Mouse (Mus musculus): Measurements from ENCODE around the gene Sft2d2. TPM values are rescaled to one million over a fixed set of nuclear protein-coding genes. Genes with fewer than 3 reads are reported as not detected.

Gene Sft2d2
- polyA plus RNA-seq (2015; fragmentation: Nextera tagmentation; extraction: Ambion mirVana) = 19.3 and 20.3 TPM in 2 replicates

- peaks cover 4% of the 10 kb centered on the region; the same call in 1 of the 2 replicates for H3K36me3 ChIP-seq (ENCODE audit: insufficient read depth, low read length)
- H3K9me3 ChIP-seq (ENCODE audit: low read length) = no peaks in the 10 kb centered on the region
- H3K4me1 ChIP-seq (ENCODE audit: insufficient read depth, low read depth, low read length) = peaks cover 8% of the 10 kb centered on the region; the same call in 1 of the 2 replicates
- DNase-seq (ENCODE audit: low spot score) (peak; percentile 96), ATAC-seq (peak; percentile 95)
- under 1% methylated on average over 62 of the region's 69 CpGs for WGBS
- TF ChIP-seq EP300 (IDR thresholded peaks at IDR 0.05) (no peak), CTCF (IDR thresholded peaks at IDR 0.05) (peak; percentile 66)
- peak within 1 kb of the TSS; percentile 68 for H3K4me3 ChIP-seq (ENCODE audit: low read depth, low read length)
- H3K27me3 ChIP-seq (replicated peaks; ENCODE audit: insufficient read depth, low read length) = no peaks in the 10 kb centered on the region
- H3K9ac ChIP-seq (replicated peaks; ENCODE audit: low read depth) = peak within 1 kb of the TSS; percentile 62
- peak within 1 kb of the TSS; percentile 85 for H3K27ac ChIP-seq (ENCODE audit: low read length)
- peak within 1 kb of the TSS; percentile 70 for H3K4me2 ChIP-seq (replicated peaks; ENCODE audit: low read depth, low read length)
These were observed at the start of gene Sft2d2 for GRCm38 (mm10) chr1:165193880-165194661. Gene Sft2d2 (minus strand): TSS chr1:165194438.

- peak; percentile 99 for DNase-seq (ENCODE audit: low spot score)
- WGBS = under 1% methylated on average over 74 of the region's 76 CpGs
- Histone ChIP-seq H3K27me3 (replicated peaks; ENCODE audit: insufficient read depth, low read length) (no peaks in the 10 kb centered on the region), H3K27ac (ENCODE audit: low read length) (peak within 1 kb of the TSS; percentile 85), H3K36me3 (ENCODE audit: insufficient read depth, low read length) (no peaks in the 10 kb centered on the region), H3K9ac (replicated peaks; ENCODE audit: low read depth) (peak within 1 kb of the TSS; percentile 77), H3K4me3 (ENCODE audit: low read depth, low read length) (peak within 1 kb of the TSS; percentile 76), H3K4me2 (replicated peaks; ENCODE audit: low read depth, low read length) (peak within 1 kb of the TSS; percentile 85), H3K4me1 (ENCODE audit: insufficient read depth, low read depth, low read length) (peaks cover 9% of the 10 kb centered on the region; the same call in 1 of the 2 replicates), H3K9me3 (ENCODE audit: low read length) (no peaks in the 10 kb centered on the region)
- no peak for TF ChIP-seq EP300 (IDR thresholded peaks at IDR 0.05)
- TF ChIP-seq CTCF (IDR thresholded peaks at IDR 0.05) = peak; percentile 27
- peak; percentile 99 for ATAC-seq
These were observed 42.4 kb upstream of the Sft2d2 start, which contains the start of gene Tiprl for GRCm38 (mm10) chr1:165236321-165237298. Gene Tiprl (minus strand): TSS chr1:165236996.

- Histone ChIP-seq H3K27me3 (replicated peaks; ENCODE audit: insufficient read depth, low read length) (no peaks in the 10 kb centered on the region), H3K4me2 (replicated peaks; ENCODE audit: low read depth, low read length) (peak overlapping the region; percentile 85), H3K9me3 (ENCODE audit: low read length) (no peaks in the 10 kb centered on the region), H3K9ac (replicated peaks; ENCODE audit: low read depth) (peak overlapping the region; percentile 77), H3K36me3 (ENCODE audit: insufficient read depth, low read length) (no peaks in the 10 kb centered on the region), H3K4me1 (ENCODE audit: insufficient read depth, low read depth, low read length) (peaks cover 9% of the 10 kb centered on the region; the same call in 1 of the 2 replicates), H3K27ac (ENCODE audit: low read length) (peak overlapping the region; percentile 85), H3K4me3 (ENCODE audit: low read depth, low read length) (peak overlapping the region; percentile 76)
- TF ChIP-seq EP300 (IDR thresholded peaks at IDR 0.05) = no peak
- ATAC-seq (no peak), DNase-seq (ENCODE audit: low spot score) (no peak)
- WGBS = 6% methylated on average over 9 of the region's 10 CpGs
These were observed 41.6 kb upstream of the Sft2d2 start for GRCm38 (mm10) chr1:165235846-165236245.

DNA sequence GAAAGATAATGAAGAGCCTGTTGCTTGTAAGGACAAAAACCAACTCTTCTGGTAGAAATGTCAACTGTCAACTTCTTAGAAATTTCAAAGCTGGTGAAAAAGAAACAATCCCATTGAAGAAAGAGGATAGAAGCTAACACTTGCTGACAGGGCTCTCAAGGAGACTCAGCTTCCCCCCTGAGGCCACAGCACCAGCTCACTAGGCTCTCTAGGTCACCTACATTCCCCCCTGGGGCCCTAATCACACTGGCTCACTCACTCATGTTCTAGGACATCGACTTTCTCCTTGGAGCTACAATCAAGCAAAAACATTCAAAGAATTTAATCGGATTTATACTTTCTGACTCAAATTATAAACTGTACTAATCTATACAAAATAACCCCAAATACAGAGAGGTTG, 39.6 kb upstream of the Sft2d2 start:
- ATAC-seq = no peak
- WGBS = 70% methylated on average over 2 of the region's 2 CpGs
- Histone ChIP-seq H3K27ac (ENCODE audit: low read length) (no peak overlapping the region), H3K4me3 (ENCODE audit: low read depth, low read length) (no peak overlapping the region), H3K9me3 (ENCODE audit: low read length) (no peaks in the 10 kb centered on the region), H3K9ac (replicated peaks; ENCODE audit: low read depth) (no peak overlapping the region), H3K36me3 (ENCODE audit: insufficient read depth, low read length) (no peaks in the 10 kb centered on the region), H3K4me1 (ENCODE audit: insufficient read depth, low read depth, low read length) (peaks cover 9% of the 10 kb centered on the region; the same call in 1 of the 2 replicates), H3K4me2 (replicated peaks; ENCODE audit: low read depth, low read length) (no peak overlapping the region), H3K27me3 (replicated peaks; ENCODE audit: insufficient read depth, low read length) (no peaks in the 10 kb centered on the region)
- TF ChIP-seq CTCF (IDR thresholded peaks at IDR 0.05) (no peak), EP300 (IDR thresholded peaks at IDR 0.05) (no peak)
- DNase-seq (ENCODE audit: low spot score) = no peak

GRCm38 (mm10) chr1:165230691-165231090, 36.5 kb upstream of the Sft2d2 start:
- DNase-seq (ENCODE audit: low spot score) = no peak
- no peak for ATAC-seq
- H3K36me3 ChIP-seq (ENCODE audit: insufficient read depth, low read length) = 0 out of 2 replicates have a peak, but pooled peaks cover 4% of the 10 kb centered on the region
- TF ChIP-seq CTCF (IDR thresholded peaks at IDR 0.05) = peak; percentile 51
- TF ChIP-seq EP300 (IDR thresholded peaks at IDR 0.05) = no peak
- peaks cover 2% of the 10 kb centered on the region; the same call in 1 of the 2 replicates for H3K4me1 ChIP-seq (ENCODE audit: insufficient read depth, low read depth, low read length)
- H3K9me3 ChIP-seq (ENCODE audit: low read length) = no peaks in the 10 kb centered on the region
- no peak overlapping the region for H3K9ac ChIP-seq (replicated peaks; ENCODE audit: low read depth)
- H3K27me3 ChIP-seq (replicated peaks; ENCODE audit: insufficient read depth, low read length) = no peaks in the 10 kb centered on the region
- WGBS = 94% methylated on average over 4 of the region's 4 CpGs
- H3K4me2 ChIP-seq (replicated peaks; ENCODE audit: low read depth, low read length) = no peak overlapping the region
- no peak overlapping the region for H3K27ac ChIP-seq (ENCODE audit: low read length)
- no peak overlapping the region for H3K4me3 ChIP-seq (ENCODE audit: low read depth, low read length)

DNA sequence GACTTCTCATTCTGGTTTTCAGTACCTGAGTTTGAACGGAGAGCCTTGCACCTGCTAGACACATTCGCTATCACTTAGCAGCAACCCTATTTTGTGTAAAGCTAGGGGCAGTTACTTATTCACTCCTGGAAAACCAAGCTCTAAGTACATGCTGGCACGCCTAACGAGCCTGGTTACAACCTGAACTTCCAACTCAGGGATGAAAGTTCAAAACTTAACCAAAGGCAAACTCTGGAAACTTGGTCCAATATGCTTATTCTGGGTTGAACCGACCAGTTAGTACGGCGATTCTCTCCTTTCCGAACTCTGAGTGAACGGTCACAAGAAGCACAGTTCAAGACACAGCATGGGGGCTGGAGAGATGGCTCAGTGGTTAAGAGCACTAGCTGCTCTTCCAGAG, 35.3 kb upstream of the Sft2d2 start:
- DNase-seq (ENCODE audit: low spot score) (no peak), ATAC-seq (no peak)
- H3K27me3 ChIP-seq (replicated peaks; ENCODE audit: insufficient read depth, low read length) = no peaks in the 10 kb centered on the region
- no peaks in the 10 kb centered on the region for H3K9me3 ChIP-seq (ENCODE audit: low read length)
- no peaks in the 10 kb centered on the region for H3K4me1 ChIP-seq (ENCODE audit: insufficient read depth, low read depth, low read length)
- 89% methylated on average over 9 of the region's 9 CpGs for WGBS
- H3K27ac ChIP-seq (ENCODE audit: low read length) = no peak overlapping the region
- no peak overlapping the region for H3K4me2 ChIP-seq (replicated peaks; ENCODE audit: low read depth, low read length)
- H3K36me3 ChIP-seq (ENCODE audit: insufficient read depth, low read length) = 0 out of 2 replicates have a peak, but pooled peaks cover 4% of the 10 kb centered on the region
- TF ChIP-seq EP300 (IDR thresholded peaks at IDR 0.05) = no peak
- no peak for TF ChIP-seq CTCF (IDR thresholded peaks at IDR 0.05)
- no peak overlapping the region for H3K9ac ChIP-seq (replicated peaks; ENCODE audit: low read depth)
- no peak overlapping the region for H3K4me3 ChIP-seq (ENCODE audit: low read depth, low read length)

Data from lung, postnatal 0 days (tissue).